Mouse (Mus musculus) inflammation-experienced regulatory T-cells, adult 6 months (primary cell): ENCODE results near the gene Zfp87. TPM values are rescaled to one million over a fixed set of nuclear protein-coding genes. Genes with fewer than 3 reads are reported as not detected.

Source experiments
- ATAC-seq: one replicate; pipeline ENCODE4 v1.8.0; 2017
- polyA plus RNA-seq, 3 experiments: library from polyadenylated mRNA; unstranded; fragments of 100-300 nt; shearing (Covaris generic); gene quantifications; one replicate each; pipeline ENCODE4 v1.2.1; 2017

Gene Zfp87
- 10 to 100 TPM; 51.7 to 63.1 (median 53.1) TPM for polyA plus RNA-seq

DNA sequence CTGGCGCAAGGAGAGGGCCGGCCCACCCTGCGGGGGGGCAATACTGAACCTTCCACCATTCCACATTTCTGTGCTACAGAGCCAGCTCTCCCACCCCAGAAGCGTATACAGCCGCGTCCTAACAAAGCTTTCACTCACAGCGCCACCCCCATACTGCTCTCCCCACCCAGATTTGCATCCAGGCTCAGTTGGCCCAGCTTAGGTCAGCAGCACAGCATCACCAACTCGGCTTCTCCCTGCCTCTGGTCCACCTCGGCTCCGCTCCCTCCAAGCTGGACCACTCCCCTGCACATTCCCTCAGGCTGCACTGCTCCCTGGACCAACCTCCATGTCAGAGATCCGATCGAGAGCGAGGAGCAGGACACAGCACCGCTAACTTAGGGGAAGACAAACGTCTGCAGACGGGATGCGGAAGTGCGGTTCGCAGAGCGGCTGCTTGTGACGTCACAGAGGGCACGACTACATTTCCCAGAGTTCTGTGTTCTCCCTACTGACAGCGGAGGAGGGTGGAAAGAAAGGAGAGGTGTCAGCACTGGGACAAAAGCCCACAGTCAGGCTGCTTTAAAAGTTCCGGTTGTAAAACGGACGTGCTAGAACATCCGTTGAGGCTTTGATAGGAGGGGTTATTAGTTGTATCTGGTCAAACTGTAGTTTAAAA is at the start of gene Zfp87, which contains the start of gene Gm26965:
Gene Zfp87 (minus strand): TSS at position 425 of the 658 bp plus-strand sequence.
Gene Gm26965 (minus strand): TSS at position 399 of the 658 bp plus-strand sequence.
- ATAC-seq, result peak; percentile 100

GRCm38 (mm10) chr13:67572591-67573189 is 46.7 kb upstream of the Zfp87 start:
- no peak for ATAC-seq

- ATAC-seq, result no peak
Observed at GRCm38 (mm10) chr13:67553730-67554129, 27.8 kb upstream of the Zfp87 start, which contains the start of gene Zfp748. Gene Zfp748, minus strand, starts transcription at chr13:67553830.

- peak; percentile 99 for ATAC-seq
Observed at GRCm38 (mm10) chr13:67552505-67553346, 26.7 kb upstream of the Zfp87 start.

GRCm38 (mm10) chr13:67545941-67546340 is 20.0 kb upstream of the Zfp87 start:
- no peak for ATAC-seq

GRCm38 (mm10) chr13:67527049-67527730 is 1.2 kb upstream of the Zfp87 start:
- no peak for ATAC-seq

DNA sequence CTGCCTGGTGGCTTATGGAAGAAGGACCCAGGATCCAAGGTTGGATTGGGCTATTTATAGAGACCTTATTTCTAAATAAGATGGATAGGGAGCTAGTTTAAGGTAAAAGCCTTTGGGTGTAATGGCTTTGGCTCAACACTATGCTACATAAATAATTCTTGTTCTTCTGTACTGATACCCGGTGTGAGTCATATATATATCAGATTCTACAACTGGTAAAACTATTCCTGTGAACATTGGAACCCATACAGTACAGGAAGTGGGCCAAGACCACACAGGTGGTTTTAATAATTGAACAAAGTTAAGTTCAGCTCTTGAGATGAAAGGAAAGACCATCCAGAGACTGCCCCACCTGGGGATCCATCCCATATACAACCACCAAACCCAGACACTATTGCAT is 25.1 kb downstream of the Zfp87 start:
- no peak for ATAC-seq

DNA sequence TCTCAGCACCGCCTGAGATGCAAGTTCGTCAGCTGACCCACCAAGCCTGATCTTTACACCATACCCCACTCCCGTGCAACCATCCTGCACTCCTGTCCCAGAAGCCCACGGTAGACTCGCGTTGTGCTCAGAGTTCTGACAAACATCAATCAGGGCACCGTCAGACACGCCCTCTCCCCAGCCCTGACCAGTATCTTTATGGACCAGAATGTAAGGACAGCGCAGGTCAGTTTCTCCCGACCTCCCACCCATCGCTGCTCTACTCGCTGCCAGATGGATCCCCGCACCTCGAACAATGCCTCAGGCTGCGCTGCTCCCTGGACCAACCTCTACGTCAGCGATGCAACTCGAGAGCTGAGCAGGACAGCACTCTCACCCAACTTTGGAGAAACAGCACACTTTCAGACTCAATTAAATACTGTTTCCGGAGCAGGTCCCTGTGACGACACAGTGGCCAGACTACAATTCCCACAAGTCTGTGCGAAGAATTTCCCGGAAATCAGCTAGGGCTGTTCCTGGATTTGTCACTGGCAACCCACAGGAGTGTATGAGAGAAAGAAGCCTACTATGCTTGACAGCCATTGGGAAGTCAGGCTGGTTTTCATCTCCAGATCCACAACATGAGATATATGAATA is 25.8 kb downstream of the Zfp87 start, which contains the start of gene Zfp58:
Gene Zfp58 (minus strand): TSS at position 472 of the 636 bp plus-strand sequence.
- peak; percentile 99 for ATAC-seq

GRCm38 (mm10) chr13:67495631-67496030 is 30.3 kb downstream of the Zfp87 start:
- ATAC-seq, result no peak

- peak; percentile 47 for ATAC-seq
Observed at GRCm38 (mm10) chr13:67484424-67484811, 41.6 kb downstream of the Zfp87 start.

DNA sequence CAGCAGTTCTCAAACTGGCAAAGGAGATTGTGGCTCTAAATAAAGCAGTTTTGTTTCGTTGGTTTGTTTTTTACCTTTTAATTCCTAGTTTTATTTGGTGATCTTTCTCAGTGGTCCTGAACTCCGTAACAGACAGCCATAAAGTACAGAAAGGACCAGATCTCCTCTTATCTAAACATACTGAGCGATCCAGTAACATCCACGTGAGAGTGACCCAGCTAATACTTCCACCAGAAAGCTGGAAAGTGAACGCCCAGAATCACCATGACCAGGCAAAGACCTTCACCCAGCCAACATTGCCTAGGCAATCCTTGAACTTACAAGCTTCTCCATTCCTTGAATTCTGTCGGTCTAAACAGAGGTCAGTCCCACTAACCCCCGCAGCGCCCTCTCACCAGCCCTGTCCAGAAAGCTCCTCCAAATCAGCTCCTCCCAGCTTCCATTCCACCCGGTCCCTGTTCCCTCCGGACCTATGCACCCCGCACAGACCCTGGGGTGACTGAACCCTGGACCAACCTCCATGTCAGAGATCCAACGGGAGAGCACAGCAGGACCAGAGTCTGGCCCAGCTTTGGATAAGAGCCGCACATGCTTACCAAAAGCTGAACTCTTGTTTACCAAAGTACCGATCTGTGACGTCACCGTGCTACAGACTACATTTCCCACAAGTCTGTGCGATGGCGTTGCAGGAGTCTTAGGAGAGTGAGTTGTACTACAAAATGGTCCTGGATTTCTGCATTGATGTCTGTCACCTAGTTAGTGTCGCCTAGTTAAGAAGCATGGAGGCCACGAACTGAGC is 42.2 kb downstream of the Zfp87 start, which contains the start of gene Zfp874b:
Gene Zfp874b (minus strand): TSS at position 634 of the 799 bp plus-strand sequence.
- ATAC-seq, result peak; percentile 98

GRCm38 (mm10) chr13:67481528-67481927 is 44.4 kb downstream of the Zfp87 start:
- ATAC-seq, result no peak

DNA sequence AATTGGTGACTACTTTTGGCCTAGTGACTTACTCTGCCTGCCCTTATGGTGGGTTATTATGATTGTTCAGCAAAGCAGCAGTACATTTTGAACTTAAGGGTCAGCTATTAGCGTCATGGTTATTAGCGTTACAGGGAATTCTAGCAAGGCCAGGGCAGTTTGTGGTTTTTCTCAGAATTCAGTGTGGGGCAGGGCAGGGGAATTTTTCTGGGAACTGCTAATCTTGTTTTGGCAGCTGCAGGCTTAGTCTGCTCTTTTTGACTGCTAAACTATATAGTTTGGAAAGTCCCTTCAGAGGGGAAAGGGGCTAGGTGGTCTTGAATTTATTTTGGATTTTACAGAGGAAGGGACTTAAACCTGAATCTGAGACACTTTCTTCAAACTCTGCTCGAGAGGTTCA is 56.7 kb downstream of the Zfp87 start:
- ATAC-seq, result no peak

Other genes with a start within 250 kb of the Zfp87 start
- gene Zfp458, start 247.7 kb downstream of the Zfp87 start, polyA plus RNA-seq, result 1 to 10 TPM; 1.4 to 3.7 (median 1.9) TPM
- gene Zfp457, start 219.7 kb downstream of the Zfp87 start, polyA plus RNA-seq, result under 1 TPM in 1 of 3 experiments, not detected in 2; 0.40 TPM
- gene Zfp595, start 193.6 kb downstream of the Zfp87 start, polyA plus RNA-seq, result 1 to 10 TPM; 5.1 to 8.1 (median 6.1) TPM
- under 1 TPM in 1 of 3 experiments, not detected in 2; 0.69 TPM for gene Gm28044, start 165.6 kb downstream of the Zfp87 start, polyA plus RNA-seq
- 1 to 10 TPM; 2.1 to 3.2 (median 2.8) TPM for gene Zfp953, start 165.6 kb downstream of the Zfp87 start, polyA plus RNA-seq
- 1 to 10 TPM in 2 of 3 experiments, under 1 TPM in 1; 0.78 to 2.9 (median 2.5) TPM for gene Gm28041, start 150.4 kb downstream of the Zfp87 start, polyA plus RNA-seq
- 1 to 10 TPM; 5.5 to 7.2 (median 5.6) TPM for gene Zfp456, start 150.4 kb downstream of the Zfp87 start, polyA plus RNA-seq
- gene Zfp429, start 126.4 kb downstream of the Zfp87 start, polyA plus RNA-seq, result 10 to 100 TPM; 24.1 to 28.1 (median 25.8) TPM
- 1 to 10 TPM in 1 of 3 experiments, under 1 TPM in 2; 0.19 to 5.7 (median 0.82) TPM for gene Zfp459, start 104.8 kb downstream of the Zfp87 start, polyA plus RNA-seq
- gene Zfp874a, start 74.6 kb downstream of the Zfp87 start, polyA plus RNA-seq, result 10 to 100 TPM; 12.7 to 18.2 (median 15.3) TPM
- 10 to 100 TPM; 11.1 to 16.7 (median 12.4) TPM for gene Zfp874b, start 41.9 kb downstream of the Zfp87 start, polyA plus RNA-seq
- 10 to 100 TPM; 12.4 to 15.2 (median 13.4) TPM for gene Zfp58, start 25.6 kb downstream of the Zfp87 start, polyA plus RNA-seq
- gene Gm26965, start within 50 bp of the Zfp87 start, polyA plus RNA-seq, result 1 to 10 TPM in 2 of 3 experiments, not detected in 1; 2.5 to 6.3 TPM
- gene Zfp748, start 27.7 kb upstream of the Zfp87 start, polyA plus RNA-seq, result 10 to 100 TPM; 18.0 to 22.2 (median 18.5) TPM
- 10 to 100 TPM in 1 of 3 experiments, 1 to 10 TPM in 2; 7.1 to 10.0 (median 9.6) TPM for gene Zfp729b, start 83.5 kb upstream of the Zfp87 start, polyA plus RNA-seq
- 1 to 10 TPM in 2 of 3 experiments, not detected in 1; 6.0 to 8.1 TPM for gene Gm49345, start 111.6 kb upstream of the Zfp87 start, polyA plus RNA-seq
- 10 to 100 TPM; 10.1 to 12.7 (median 11.7) TPM for gene Zfp729a, start 111.6 kb upstream of the Zfp87 start, polyA plus RNA-seq
- gene Zfp738, start 160.9 kb upstream of the Zfp87 start, polyA plus RNA-seq, result 10 to 100 TPM; 15.4 to 22.5 (median 20.1) TPM
- gene Zfp65, start 203.0 kb upstream of the Zfp87 start, polyA plus RNA-seq, result 1 to 10 TPM; 4.2 to 7.9 (median 6.5) TPM
- gene Zfp85, start 229.1 kb upstream of the Zfp87 start, polyA plus RNA-seq, result 10 to 100 TPM; 15.7 to 19.6 (median 16.3) TPM